Mouse (Mus musculus) brain, embryonic 14.5 days (tissue): ENCODE data around the gene Cmtm5.

Experiments used
- CTCF ChIP-seq: fragments of 200-500 bp; IDR thresholded peaks from 2 replicates; pipeline ENCODE4 v1.5.1; 2012; ENCODE audit warnings: inconsistent platforms, mild to moderate bottlenecking, moderate library complexity, borderline replicate concordance; ENCODE audit not compliant: insufficient read depth, insufficient read length; ENCODE audit errors: extremely low read depth
- POLR2A ChIP-seq: fragments of 200-500 bp; IDR thresholded peaks from 2 replicates; pipeline ENCODE4 v1.6.1; 2012; ENCODE audit warnings: mild to moderate bottlenecking, inconsistent platforms, borderline replicate concordance; ENCODE audit not compliant: poor library complexity, insufficient read depth, insufficient read length, severe bottlenecking; ENCODE audit errors: extremely low read depth

DNA sequence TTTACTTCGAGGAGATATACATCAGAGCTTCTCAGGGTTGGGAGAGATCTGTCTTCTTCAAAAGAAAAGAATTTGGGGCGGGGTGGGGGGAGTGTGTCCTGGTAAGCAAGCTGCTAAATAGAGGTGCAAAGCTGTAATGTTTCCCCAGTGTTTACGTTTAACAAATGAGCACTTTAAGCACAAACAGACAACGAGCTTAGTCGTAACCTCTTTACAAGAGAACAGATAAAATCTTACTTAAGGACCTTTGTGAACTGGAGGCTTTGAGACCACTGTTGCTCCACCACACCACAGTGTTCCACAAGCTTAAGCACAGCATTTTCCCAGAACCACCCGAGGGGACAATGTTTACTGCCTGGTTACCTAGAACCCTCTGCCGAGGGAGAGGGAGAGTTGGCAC lies 8.8 kb upstream of the Cmtm5 start:
- TF ChIP-seq CTCF (no peak), POLR2A (no peak)
